Mouse (Mus musculus) CH12.LX (cell line): ENCODE data around the gene Sod3.

Experiments used
- CHD1 ChIP-seq: IDR thresholded peaks from 2 replicates; pipeline ENCODE4 v1.6.1; 2012; ENCODE audit warnings: low read depth, low read length, improper control_type of control experiment, inconsistent platforms
- CTCF ChIP-seq, 2 experiments: IDR thresholded peaks in 1 of 2; conservative IDR thresholded peaks in 1 of 2; 2 replicates each; pipeline ENCODE4 v1.5.1; 2011 to 2012; ENCODE audit warnings: low read depth in 2 of 2, low read length in 2 of 2, improper control_type of control experiment in 1 of 2, inconsistent platforms in 1 of 2, mild to moderate bottlenecking in 1 of 2, moderate library complexity in 1 of 2
- ELF1 ChIP-seq: IDR thresholded peaks from 2 replicates; pipeline ENCODE4 v1.6.1; 2014; ENCODE audit warnings: low read depth, mild to moderate bottlenecking, inconsistent platforms, low read length, improper control_type of control experiment
- EP300 ChIP-seq: IDR thresholded peaks from 2 replicates; pipeline ENCODE4 v1.6.1; 2011; ENCODE audit warnings: low read length, improper control_type of control experiment
- KAT2A ChIP-seq: IDR thresholded peaks from 2 replicates; pipeline ENCODE4 v1.6.1; 2012; ENCODE audit warnings: low read length, improper control_type of control experiment, inconsistent platforms; ENCODE audit not compliant: insufficient replicate concordance
- MAFK ChIP-seq: IDR thresholded peaks from 2 replicates; pipeline ENCODE4 v1.6.1; 2011; ENCODE audit warnings: low read length, improper control_type of control experiment; ENCODE audit not compliant: insufficient replicate concordance
- MXI1 ChIP-seq: IDR thresholded peaks from 2 replicates; pipeline ENCODE4 v1.6.1; 2011; ENCODE audit warnings: mild to moderate bottlenecking, low read depth, low read length, improper control_type of control experiment
- MYC ChIP-seq: IDR thresholded peaks from 2 replicates; pipeline ENCODE4 v1.6.1; 2011; ENCODE audit warnings: low read depth, mild to moderate bottlenecking, improper control_type of control experiment, low read length
- POLR2A ChIP-seq: IDR thresholded peaks from 2 replicates; pipeline ENCODE4 v1.6.1; 2011; ENCODE audit warnings: low read depth, mild to moderate bottlenecking, improper control_type of control experiment, low read length
- SIN3A ChIP-seq: IDR thresholded peaks from 2 replicates; pipeline ENCODE4 v1.6.1; 2012; ENCODE audit warnings: low read length, improper control_type of control experiment, inconsistent platforms
- USF1 ChIP-seq: IDR thresholded peaks from 2 replicates; pipeline ENCODE4 v1.6.1; 2014; ENCODE audit warnings: low read depth, mild to moderate bottlenecking, inconsistent platforms, low read length, improper control_type of control experiment
- ZNF384 ChIP-seq: IDR thresholded peaks from 2 replicates; pipeline ENCODE4 v1.6.1; 2012; ENCODE audit warnings: low read depth, low read length, improper control_type of control experiment, inconsistent platforms

DNA sequence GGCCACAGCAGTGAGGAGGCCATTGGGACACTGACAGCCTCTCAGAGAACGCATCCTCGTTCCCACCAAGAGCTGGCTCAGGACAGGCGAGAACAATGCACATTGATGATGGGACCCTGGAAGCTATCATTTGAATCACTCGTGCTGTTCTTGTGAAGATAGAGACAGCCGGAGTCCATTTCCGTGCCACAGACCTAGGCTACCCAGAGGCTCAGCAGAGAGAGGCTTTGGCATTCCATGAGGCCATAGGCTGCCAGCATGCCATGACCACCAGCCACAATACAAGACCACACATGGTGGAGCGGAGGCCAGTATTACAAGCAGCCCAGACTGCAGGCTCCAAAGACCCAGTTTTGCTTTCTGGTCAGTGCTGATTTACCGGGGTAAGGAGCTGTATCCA lies 19.2 kb downstream of the Sod3 start:
- no peak for TF ChIP-seq EP300
- no peak for TF ChIP-seq CTCF (conservative IDR thresholded peaks at IDR 0.05 in 1 of 2, IDR thresholded peaks at IDR 0.05 in 1 of 2; ENCODE audit: low read depth in 2 of 2, low read length in 2 of 2)
- no peak for TF ChIP-seq USF1
- TF ChIP-seq POLR2A: no peak
- no peak for TF ChIP-seq ZNF384
- TF ChIP-seq MAFK: no peak
- TF ChIP-seq CHD1: no peak
- no peak for TF ChIP-seq SIN3A
- no peak for TF ChIP-seq KAT2A
- TF ChIP-seq MYC: no peak
- TF ChIP-seq MXI1: no peak
- TF ChIP-seq ELF1: no peak
